Mouse (Mus musculus): ENCODE data around the gene Pah.

Pah gene

GRCm38 (mm10) chr10:87502283-87502682 lies 19.3 kb upstream of the Pah start:
- DNase-seq (ENCODE audit: extremely low spot score, low read depth, low spot score): no peak

GRCm38 (mm10) chr10:87503946-87504345 lies 17.6 kb upstream of the Pah start:
- no peak for DNase-seq (ENCODE audit: extremely low spot score, low read depth, low spot score)

- no peak for DNase-seq (ENCODE audit: extremely low spot score, low read depth, low spot score)
These were observed 13.0 kb upstream of the Pah start for GRCm38 (mm10) chr10:87508581-87508980.

- no peak for DNase-seq (ENCODE audit: extremely low spot score, low read depth, low spot score)
These were observed 8.5 kb upstream of the Pah start for GRCm38 (mm10) chr10:87513052-87513451.

- no peak for DNase-seq (ENCODE audit: extremely low spot score, low read depth, low spot score)
These were observed 3.0 kb upstream of the Pah start for GRCm38 (mm10) chr10:87518585-87518984.

- DNase-seq (ENCODE audit: extremely low spot score, low read depth, low spot score): no peak
These were observed 1.0 kb upstream of the Pah start for GRCm38 (mm10) chr10:87520401-87521116.

- no peak for DNase-seq (ENCODE audit: extremely low spot score, low read depth, low spot score)
These were observed 12.6 kb downstream of the Pah start for GRCm38 (mm10) chr10:87534172-87534571.

GRCm38 (mm10) chr10:87545759-87546158 lies 24.2 kb downstream of the Pah start:
- DNase-seq (ENCODE audit: extremely low spot score, low read depth, low spot score): no peak

GRCm38 (mm10) chr10:87546299-87547234 lies 25.0 kb downstream of the Pah start:
- DNase-seq (ENCODE audit: extremely low spot score, low read depth, low spot score): peak; percentile 2

GRCm38 (mm10) chr10:87552726-87553125 lies 31.1 kb downstream of the Pah start:
- DNase-seq (ENCODE audit: extremely low spot score, low read depth, low spot score): peak; percentile 50

- DNase-seq (ENCODE audit: extremely low spot score, low read depth, low spot score): no peak
These were observed 34.8 kb downstream of the Pah start for GRCm38 (mm10) chr10:87556441-87556840.

GRCm38 (mm10) chr10:87563818-87564217 lies 42.2 kb downstream of the Pah start:
- DNase-seq (ENCODE audit: extremely low spot score, low read depth, low spot score): no peak

GRCm38 (mm10) chr10:87565712-87566111 lies 44.1 kb downstream of the Pah start:
- no peak for DNase-seq (ENCODE audit: extremely low spot score, low read depth, low spot score)

GRCm38 (mm10) chr10:87572500-87572899 lies 50.9 kb downstream of the Pah start:
- DNase-seq (ENCODE audit: extremely low spot score, low read depth, low spot score): no peak

- DNase-seq (ENCODE audit: extremely low spot score, low read depth, low spot score): peak; percentile 42
These were observed 65.1 kb downstream of the Pah start for GRCm38 (mm10) chr10:87586696-87587095.

GRCm38 (mm10) chr10:87593916-87594315 lies 72.3 kb downstream of the Pah start:
- DNase-seq (ENCODE audit: extremely low spot score, low read depth, low spot score): no peak

- DNase-seq (ENCODE audit: extremely low spot score, low read depth, low spot score): peak; percentile 12
These were observed 74.9 kb downstream of the Pah start for GRCm38 (mm10) chr10:87596361-87597074.

- no peak for DNase-seq (ENCODE audit: extremely low spot score, low read depth, low spot score)
These were observed 75.6 kb downstream of the Pah start for GRCm38 (mm10) chr10:87597075-87597677.

GRCm38 (mm10) chr10:87602151-87602550 lies 80.6 kb downstream of the Pah start:
- DNase-seq (ENCODE audit: extremely low spot score, low read depth, low spot score): no peak

GRCm38 (mm10) chr10:87625196-87625595 lies 103.6 kb downstream of the Pah start:
- DNase-seq (ENCODE audit: extremely low spot score, low read depth, low spot score): no peak
